Mouse (Mus musculus): ENCODE results near the gene Man1b1. TPM values are rescaled to one million over a fixed set of nuclear protein-coding genes. Genes with fewer than 3 reads are reported as not detected.

Man1b1 gene
- polyA plus RNA-seq, 1 experiment from 2014 or later, result 52.0 TPM

DNA sequence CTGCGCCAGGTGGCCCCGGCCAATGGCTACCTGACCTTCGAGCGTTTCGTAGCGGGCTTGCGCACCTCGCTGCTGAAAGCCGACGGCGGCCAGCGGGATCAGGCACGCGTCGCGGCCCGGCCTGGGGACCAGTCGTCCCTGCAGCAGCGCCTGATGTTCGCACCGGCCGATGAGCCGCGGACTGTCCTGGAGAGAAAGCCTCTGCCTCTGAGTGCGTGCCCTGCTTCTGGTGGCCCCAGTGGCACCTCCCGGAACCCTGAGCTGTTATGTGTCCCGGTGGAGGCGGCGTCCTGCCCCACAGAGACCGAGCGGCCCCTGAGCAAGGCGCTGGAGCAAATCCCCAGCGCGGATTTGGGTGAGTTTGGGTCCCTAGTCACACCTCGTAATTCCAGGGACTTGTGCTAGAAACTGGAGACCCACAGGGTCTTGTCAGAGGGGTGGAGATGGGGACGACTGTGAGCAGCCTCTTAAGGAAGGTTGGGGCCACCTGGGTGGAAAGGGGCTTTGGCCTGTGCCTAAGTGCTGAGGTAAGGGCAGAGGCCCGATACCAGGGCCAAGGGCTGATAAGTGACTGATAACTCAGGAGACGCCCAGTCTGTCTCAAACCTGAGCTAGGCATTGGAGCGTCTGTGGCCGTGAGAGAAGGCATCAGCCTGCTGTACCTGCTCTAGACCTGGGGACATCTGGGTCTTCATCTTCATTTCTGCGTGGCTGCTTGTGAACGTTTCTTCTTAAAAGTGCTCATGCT lies 40.7 kb downstream of the Man1b1 start:
- Histone ChIP-seq H3K27ac (peak overlapping the region; percentile 76), H3K4me1 (peaks cover 30% of the 10 kb centered on the region), H3K4me3 (peak overlapping the region; percentile 85), H3K9ac (peak overlapping the region; percentile 67), H3K9me3 (no peaks in the 10 kb centered on the region), H3K27me3 (no peaks in the 10 kb centered on the region), H3K36me3 (peaks cover 24% of the 10 kb centered on the region), H3K4me2 (peak overlapping the region; percentile 95)
- ATAC-seq (ENCODE audit: borderline replicate concordance, extremely low read depth, low FRiP score, low TSS enrichment), result peak; percentile 16; the same call in 1 of the 2 replicates
- WGBS, result 2% methylated on average over 42 of the region's 42 CpGs

GRCm38 (mm10) chr2:25373431-25373830 lies 41.3 kb downstream of the Man1b1 start:
- peak overlapping the region; percentile 67 for H3K9ac ChIP-seq
- peak overlapping the region; percentile 85 for H3K4me3 ChIP-seq
- H3K27ac ChIP-seq, result no peak overlapping the region
- WGBS, result 32% methylated on average over 2 of the region's 2 CpGs
- H3K36me3 ChIP-seq, result peaks cover 30% of the 10 kb centered on the region
- no peaks in the 10 kb centered on the region for H3K27me3 ChIP-seq
- no peaks in the 10 kb centered on the region for H3K9me3 ChIP-seq
- H3K4me2 ChIP-seq, result peak overlapping the region; percentile 95
- ATAC-seq (ENCODE audit: borderline replicate concordance, extremely low read depth, low FRiP score, low TSS enrichment), result no peak
- peaks cover 30% of the 10 kb centered on the region for H3K4me1 ChIP-seq

GRCm38 (mm10) chr2:25376589-25376988 lies 44.5 kb downstream of the Man1b1 start:
- 66% methylated on average over 4 of the region's 4 CpGs for whole genome bisulfite sequencing
- Histone ChIP-seq H3K9me3 (no peaks in the 10 kb centered on the region), H3K4me2 (no peak overlapping the region), H3K4me3 (no peak overlapping the region), H3K36me3 (peaks cover 30% of the 10 kb centered on the region), H3K9ac (no peak overlapping the region), H3K27ac (no peak overlapping the region), H3K27me3 (no peaks in the 10 kb centered on the region), H3K4me1 (peaks cover 26% of the 10 kb centered on the region)
- ATAC-seq (ENCODE audit: borderline replicate concordance, extremely low read depth, low FRiP score, low TSS enrichment), result no peak

DNA sequence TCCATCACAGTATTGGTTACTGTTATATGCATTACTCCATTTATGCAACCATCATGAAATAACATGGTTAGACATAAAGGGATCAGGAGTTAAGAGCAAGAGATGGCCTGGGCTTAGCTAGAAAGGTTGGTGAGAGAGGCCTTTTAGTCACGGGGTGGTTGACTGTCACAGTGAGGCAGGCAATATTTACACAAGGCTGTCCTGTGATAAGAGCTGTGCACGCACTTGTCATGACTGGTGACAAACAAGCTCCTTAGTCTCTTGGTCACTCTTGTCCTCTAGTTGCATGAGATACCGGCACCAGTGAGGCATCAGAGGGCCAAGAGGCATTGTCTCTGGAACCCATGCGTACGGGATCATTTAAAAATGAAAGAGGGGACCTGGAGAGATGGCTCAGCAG lies 52.4 kb downstream of the Man1b1 start:
- WGBS, result 50% methylated on average over 5 of the region's 5 CpGs
- no peak for ATAC-seq (ENCODE audit: borderline replicate concordance, extremely low read depth, low FRiP score, low TSS enrichment)
- Histone ChIP-seq H3K9ac (no peak overlapping the region), H3K4me2 (no peak overlapping the region), H3K27me3 (no peaks in the 10 kb centered on the region; the same call in 1 of the 2 replicates), H3K4me1 (no peaks in the 10 kb centered on the region), H3K4me3 (no peak overlapping the region), H3K27ac (no peak overlapping the region), H3K36me3 (no peaks in the 10 kb centered on the region), H3K9me3 (no peaks in the 10 kb centered on the region)

- 51% methylated on average over 5 of the region's 5 CpGs for WGBS
- Histone ChIP-seq H3K9ac (no peak overlapping the region), H3K9me3 (no peaks in the 10 kb centered on the region), H3K4me3 (no peak overlapping the region), H3K4me1 (peaks cover 17% of the 10 kb centered on the region), H3K36me3 (no peaks in the 10 kb centered on the region), H3K27ac (no peak overlapping the region), H3K27me3 (peaks cover 19% of the 10 kb centered on the region), H3K4me2 (no peak overlapping the region)
- ATAC-seq (ENCODE audit: borderline replicate concordance, extremely low read depth, low FRiP score, low TSS enrichment), result no peak
Measured at GRCm38 (mm10) chr2:25391266-25391665, 59.1 kb downstream of the Man1b1 start.

DNA sequence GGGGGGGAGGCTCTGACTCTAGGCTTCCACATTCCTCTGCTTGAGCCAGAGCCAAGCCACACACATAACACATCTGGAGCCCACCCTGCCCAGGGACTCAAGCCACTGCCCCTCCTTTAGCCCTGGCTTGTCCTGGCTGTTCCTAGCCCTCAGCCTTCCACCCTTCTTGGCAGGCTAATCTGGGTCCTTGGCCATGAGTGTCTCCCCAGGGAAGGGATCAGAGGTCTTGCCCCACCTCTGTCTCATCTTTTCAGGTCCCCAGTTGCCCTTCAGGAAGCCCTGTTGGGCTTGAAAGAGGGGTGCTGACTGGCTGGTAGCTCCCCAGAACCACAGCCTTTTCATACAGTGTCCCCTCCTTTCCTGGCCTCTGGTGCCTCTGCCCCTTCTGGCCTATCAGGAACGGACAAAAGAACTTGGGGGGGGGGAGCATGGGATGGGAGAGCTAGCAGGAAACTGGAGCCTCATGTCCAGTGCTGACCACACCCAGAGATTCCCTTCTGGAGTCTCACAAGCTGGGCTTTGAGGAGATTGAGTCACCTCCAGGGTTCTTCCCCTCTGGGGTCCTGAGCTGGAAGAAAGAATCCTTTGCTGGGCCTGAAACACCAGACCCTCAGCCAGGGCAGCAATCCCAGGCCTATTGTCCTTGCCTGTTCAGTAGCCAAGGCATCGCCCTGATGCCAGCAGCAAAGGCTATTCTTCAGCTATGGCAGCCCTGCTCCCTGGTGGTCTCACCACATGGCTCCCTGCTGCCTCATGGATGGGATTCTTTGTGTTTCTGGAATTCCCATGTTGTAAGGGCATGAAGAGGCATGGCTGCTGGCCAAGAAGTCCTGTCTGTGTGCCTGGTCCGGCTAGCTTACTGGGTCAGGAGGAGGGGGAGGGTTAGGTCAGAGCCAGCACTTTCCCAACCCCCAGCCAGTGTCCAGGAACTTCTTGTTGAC lies 62.4 kb downstream of the Man1b1 start:
- 28% methylated on average over 3 of the region's 3 CpGs for WGBS
- no peak overlapping the region for H3K9ac ChIP-seq
- H3K36me3 ChIP-seq, result no peaks in the 10 kb centered on the region
- peaks cover 51% of the 10 kb centered on the region for H3K27me3 ChIP-seq
- no peaks in the 10 kb centered on the region for H3K9me3 ChIP-seq
- no peak overlapping the region for H3K4me2 ChIP-seq
- H3K4me3 ChIP-seq, result no peak overlapping the region
- peaks cover 19% of the 10 kb centered on the region for H3K4me1 ChIP-seq
- H3K27ac ChIP-seq, result no peak overlapping the region
- no peak for ATAC-seq (ENCODE audit: borderline replicate concordance, extremely low read depth, low FRiP score, low TSS enrichment)

DNA sequence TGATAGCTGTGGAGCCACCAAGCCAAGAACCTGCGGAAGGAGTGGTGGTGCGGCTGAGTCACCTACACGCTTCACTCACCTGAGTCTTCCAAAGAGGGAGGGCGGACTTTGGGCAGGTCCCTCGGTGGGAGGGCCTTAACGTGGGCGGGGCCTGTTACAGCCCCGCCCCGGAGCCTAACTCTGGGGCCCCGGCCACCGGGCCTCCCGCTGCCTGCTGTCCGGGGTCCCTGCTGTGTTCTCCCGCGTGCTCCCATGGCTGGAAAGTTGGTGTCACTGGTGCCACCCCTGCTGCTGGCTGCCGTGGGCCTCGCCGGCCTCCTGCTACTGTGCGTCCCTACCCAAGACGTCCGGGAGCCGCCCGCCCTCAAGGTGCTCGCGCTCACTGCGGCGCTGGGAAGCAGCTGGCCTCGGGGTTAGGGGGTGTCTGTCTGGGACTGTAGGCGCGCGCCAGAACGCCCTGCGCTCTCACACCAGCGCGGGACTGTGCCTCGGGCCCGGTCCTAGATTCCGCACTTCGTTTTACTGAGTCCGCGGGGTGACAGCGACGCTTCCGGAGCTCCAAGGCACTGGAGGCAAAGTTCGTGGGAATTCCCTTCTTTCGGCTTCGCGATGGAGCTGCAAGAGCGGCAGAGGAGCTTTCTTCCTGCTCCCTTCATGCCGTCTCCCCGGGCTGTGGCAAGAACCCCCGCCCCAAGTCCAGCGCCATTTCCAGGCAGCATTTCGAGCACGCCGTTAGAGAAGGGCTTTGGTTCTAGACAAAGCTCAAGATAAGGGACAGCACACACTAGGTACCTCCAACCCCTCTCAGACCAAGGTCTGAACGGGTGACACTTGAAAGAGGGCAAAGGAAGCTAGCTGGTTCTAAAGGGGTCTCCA lies 63.8 kb downstream of the Man1b1 start, which contains the start of gene Entpd2:
TSS of gene Entpd2 (plus strand) at position 154 of the 876 bp plus-strand sequence.
- WGBS, result 2% methylated on average over 57 of the region's 57 CpGs
- Histone ChIP-seq H3K27me3 (peaks cover 65% of the 10 kb centered on the region), H3K27ac (no peak within 1 kb of the TSS), H3K4me1 (peaks cover 19% of the 10 kb centered on the region), H3K36me3 (no peaks in the 10 kb centered on the region), H3K9ac (peak within 1 kb of the TSS; percentile 11; the same call in 1 of the 2 replicates), H3K4me3 (peak within 1 kb of the TSS; percentile 40), H3K4me2 (peak within 1 kb of the TSS; percentile 78), H3K9me3 (no peaks in the 10 kb centered on the region)
- peak; percentile 36; the same call in 1 of the 2 replicates for ATAC-seq (ENCODE audit: borderline replicate concordance, extremely low read depth, low FRiP score, low TSS enrichment)

- peak overlapping the region; percentile 40 for H3K4me3 ChIP-seq
- H3K4me2 ChIP-seq, result peak overlapping the region; percentile 78
- H3K36me3 ChIP-seq, result no peaks in the 10 kb centered on the region
- WGBS, result 31% methylated on average over 3 of the region's 3 CpGs
- H3K27ac ChIP-seq, result no peak overlapping the region
- peaks cover 71% of the 10 kb centered on the region for H3K27me3 ChIP-seq
- no peaks in the 10 kb centered on the region for H3K9me3 ChIP-seq
- H3K9ac ChIP-seq, result 0 out of 2 replicates have a peak overlapping the region, but pooled peaks have one; percentile 11
- ATAC-seq (ENCODE audit: borderline replicate concordance, extremely low read depth, low FRiP score, low TSS enrichment), result no peak
- peaks cover 19% of the 10 kb centered on the region for H3K4me1 ChIP-seq
Measured at GRCm38 (mm10) chr2:25396597-25396983, 64.5 kb downstream of the Man1b1 start.

DNA sequence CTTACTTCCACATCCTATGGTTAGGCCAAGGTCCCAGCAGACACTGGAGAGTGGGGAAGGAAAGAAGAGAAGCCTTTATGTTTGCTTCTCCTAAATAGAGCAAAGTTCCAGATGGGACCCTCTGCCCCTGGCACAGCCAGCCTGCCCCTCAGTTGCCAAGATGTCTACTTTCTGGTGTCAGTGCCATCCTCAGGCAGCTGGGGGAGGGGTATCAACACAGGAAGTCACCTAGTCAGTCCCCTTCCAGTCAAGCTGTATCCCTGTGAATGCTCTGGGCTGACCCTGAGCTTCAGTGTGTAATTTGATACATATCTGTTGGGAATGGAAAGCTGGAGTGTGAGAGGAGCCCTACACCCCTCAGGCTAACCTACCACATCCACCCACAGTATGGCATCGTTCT lies 64.9 kb downstream of the Man1b1 start:
- no peak overlapping the region for H3K9ac ChIP-seq
- no peaks in the 10 kb centered on the region for H3K36me3 ChIP-seq
- peaks cover 76% of the 10 kb centered on the region for H3K27me3 ChIP-seq
- H3K4me1 ChIP-seq, result peaks cover 19% of the 10 kb centered on the region
- no peak overlapping the region for H3K4me2 ChIP-seq
- H3K4me3 ChIP-seq, result no peak overlapping the region
- H3K9me3 ChIP-seq, result no peaks in the 10 kb centered on the region
- no peak for ATAC-seq (ENCODE audit: borderline replicate concordance, extremely low read depth, low FRiP score, low TSS enrichment)
- no peak overlapping the region for H3K27ac ChIP-seq
- 26% methylated on average over 1 of the region's 1 CpGs for WGBS

GRCm38 (mm10) chr2:25398065-25398464 lies 65.9 kb downstream of the Man1b1 start:
- peaks cover 86% of the 10 kb centered on the region for H3K27me3 ChIP-seq
- 87% methylated on average over 7 of the region's 7 CpGs for WGBS

GRCm38 (mm10) chr2:25399051-25399450 lies 66.9 kb downstream of the Man1b1 start, which contains the start of gene Npdc1:
Gene Npdc1 (plus strand): TSS chr2:25399351.
- peaks cover 96% of the 10 kb centered on the region for H3K27me3 ChIP-seq

More at GRCm38 (mm10) chr2:25398065-25398464, 65.9 kb downstream of the Man1b1 start:
- Histone ChIP-seq H3K4me2 (no peak overlapping the region), H3K36me3 (no peaks in the 10 kb centered on the region), H3K27ac (no peak overlapping the region), H3K4me3 (no peak overlapping the region), H3K9me3 (no peaks in the 10 kb centered on the region), H3K4me1 (peaks cover 20% of the 10 kb centered on the region), H3K9ac (no peak overlapping the region)
- ATAC-seq (ENCODE audit: borderline replicate concordance, extremely low read depth, low FRiP score, low TSS enrichment), result no peak

More at GRCm38 (mm10) chr2:25399051-25399450, 66.9 kb downstream of the Man1b1 start, which contains the start of gene Npdc1:
- Histone ChIP-seq H3K4me1 (peaks cover 23% of the 10 kb centered on the region), H3K4me2 (no peak within 1 kb of the TSS), H3K27ac (no peak within 1 kb of the TSS), H3K9me3 (no peaks in the 10 kb centered on the region), H3K4me3 (no peak within 1 kb of the TSS), H3K9ac (no peak within 1 kb of the TSS), H3K36me3 (no peaks in the 10 kb centered on the region)
- ATAC-seq (ENCODE audit: borderline replicate concordance, extremely low read depth, low FRiP score, low TSS enrichment), result no peak
- 55% methylated on average over 8 of the region's 8 CpGs for WGBS
